Mouse (Mus musculus): ENCODE results near the gene Rgs14.
A peak's percentile ranks its signal among the peaks of the same experiment; 100 is the strongest.

Rgs14 gene

DNA sequence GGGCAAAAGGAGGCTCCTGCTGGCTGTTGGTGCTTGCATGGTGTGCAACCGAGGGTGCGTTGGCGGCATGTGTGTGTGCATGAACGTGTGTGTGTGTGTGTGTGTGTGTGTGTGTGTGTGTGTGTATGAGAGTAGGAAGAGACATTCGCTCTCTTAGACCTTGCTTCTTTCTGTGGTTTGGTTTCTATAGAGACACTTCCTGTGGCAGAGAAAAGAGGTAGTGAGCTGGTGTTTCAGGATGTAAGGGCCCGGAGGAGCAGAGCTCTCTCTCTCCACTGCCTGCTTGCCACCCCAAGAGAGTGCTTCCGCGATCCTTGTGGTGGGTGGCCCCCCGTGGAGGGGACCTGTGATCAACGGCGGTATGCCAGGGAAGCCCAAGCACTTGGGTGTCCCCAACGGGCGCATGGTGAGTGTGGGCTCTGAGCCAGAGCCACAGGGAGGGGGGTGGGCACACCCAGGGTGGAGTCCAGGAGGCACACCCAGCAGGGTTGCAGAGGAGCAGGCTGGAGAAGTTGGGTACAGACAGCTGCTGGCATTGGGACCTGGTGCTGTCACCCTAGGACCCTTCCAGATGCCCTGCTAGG, at the start of gene Rgs14:
Gene Rgs14 (plus strand): TSS at position 202 of the 584 bp plus-strand sequence.
- peak; percentile 72 to 73 for DNase-seq (ENCODE audit: low spot score in 2 of 2)

DNA sequence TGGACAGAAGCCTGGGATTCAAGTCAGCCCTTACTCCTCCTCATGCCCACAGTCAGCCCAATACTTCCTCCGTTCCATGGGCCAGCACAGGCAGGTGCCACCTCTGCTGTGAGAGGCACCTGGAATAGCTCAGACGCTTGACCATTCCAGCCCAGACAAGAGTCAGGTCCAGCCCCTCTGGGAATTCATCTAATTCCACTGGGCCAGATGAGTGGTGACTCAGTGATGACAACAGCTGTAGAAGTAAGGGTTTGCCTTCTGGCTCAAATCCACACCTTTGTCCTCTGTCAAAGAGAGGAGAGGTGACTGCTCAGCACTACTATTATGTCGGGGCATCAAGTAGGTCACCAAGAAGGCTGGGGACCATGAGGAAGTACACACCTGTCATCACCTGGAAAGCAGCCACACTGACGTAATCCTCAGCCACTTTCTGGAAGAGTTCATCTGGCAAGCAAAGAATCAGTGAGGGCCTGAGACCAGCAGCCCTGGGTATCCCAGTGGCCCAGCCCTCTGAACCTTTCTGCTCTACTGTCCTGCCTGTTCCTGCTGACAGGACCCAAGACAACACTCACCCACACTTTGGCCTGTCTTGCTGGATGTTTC, 49.5 kb upstream of the Rgs14 start, which contains the start of gene Prelid1:
Gene Prelid1 (plus strand): TSS at position 570 of the 603 bp plus-strand sequence.
- no peak for DNase-seq (ENCODE audit: low spot score in 2 of 2)

DNA sequence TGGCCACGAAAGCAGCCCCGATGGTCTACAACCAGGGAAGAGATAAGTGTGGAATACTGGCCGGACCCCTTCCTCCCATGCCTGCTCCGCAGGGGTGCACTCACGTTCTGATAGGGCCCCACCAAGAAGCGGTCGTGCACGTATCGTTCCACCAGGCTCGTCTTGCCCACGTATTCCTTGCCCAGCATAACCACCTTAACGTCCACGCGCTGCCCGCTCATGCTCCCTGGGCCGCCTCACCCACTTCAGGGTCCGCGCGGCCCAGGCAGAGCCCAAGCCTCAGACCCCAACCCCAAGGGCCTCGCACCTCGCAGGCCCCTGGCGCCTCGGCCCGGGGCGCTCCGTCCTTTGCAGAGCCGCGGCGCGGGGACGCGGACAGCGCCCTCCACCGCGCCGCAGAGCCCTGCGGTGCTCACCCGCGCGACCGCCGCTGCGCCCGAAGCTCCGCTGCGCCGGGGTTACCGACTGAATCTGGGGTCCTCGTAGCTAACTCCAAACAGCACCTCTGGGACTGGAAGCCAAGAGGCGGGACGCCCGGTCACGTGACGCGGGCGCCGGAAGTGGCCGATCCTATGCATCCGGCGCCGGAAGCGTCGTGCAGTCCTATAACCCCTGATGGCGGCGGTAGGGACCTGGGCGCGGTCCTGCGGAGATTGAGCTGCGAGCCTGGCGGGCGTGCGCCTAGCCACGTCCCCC, 48.0 kb upstream of the Rgs14 start, which contains the start of gene Rab24:
Gene Rab24 (minus strand): TSS at position 513 of the 696 bp plus-strand sequence.
- DNase-seq (ENCODE audit: low spot score in 2 of 2), result peak; percentile 84 to 90

DNA sequence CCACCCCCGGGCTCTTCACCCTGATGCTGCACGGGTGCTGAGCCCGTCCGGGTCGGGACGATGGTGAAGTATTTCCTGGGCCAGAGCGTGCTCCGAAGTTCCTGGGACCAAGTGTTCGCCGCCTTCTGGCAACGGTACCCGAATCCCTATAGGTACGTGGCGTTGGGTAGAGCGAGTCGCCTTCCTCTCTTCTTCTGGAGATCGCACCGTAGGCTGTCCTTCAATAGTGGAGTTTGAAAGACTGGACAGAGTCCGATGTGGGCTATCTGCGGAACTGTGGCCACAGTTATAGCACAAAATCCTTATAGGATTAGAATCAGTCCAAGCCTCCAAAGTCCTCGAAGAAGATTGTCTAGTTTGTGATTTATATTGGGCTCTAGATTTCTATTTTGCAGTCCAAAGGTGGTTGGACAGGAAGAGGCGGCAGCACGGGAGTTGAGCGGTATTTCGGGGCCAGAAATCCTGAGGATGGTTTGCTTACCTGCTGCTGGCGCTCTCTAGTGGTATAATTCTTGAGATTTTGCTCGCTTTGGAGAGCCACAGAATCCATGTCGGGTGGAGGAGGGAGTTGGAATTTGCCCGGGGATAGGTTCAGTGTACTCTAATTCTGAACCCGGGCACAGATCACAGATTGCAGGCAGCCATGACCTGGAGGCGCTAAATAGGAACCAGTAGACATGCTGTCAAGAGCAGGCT, 47.3 kb upstream of the Rgs14 start:
- peak; percentile 52 to 63 for DNase-seq (ENCODE audit: low spot score in 2 of 2)

DNA sequence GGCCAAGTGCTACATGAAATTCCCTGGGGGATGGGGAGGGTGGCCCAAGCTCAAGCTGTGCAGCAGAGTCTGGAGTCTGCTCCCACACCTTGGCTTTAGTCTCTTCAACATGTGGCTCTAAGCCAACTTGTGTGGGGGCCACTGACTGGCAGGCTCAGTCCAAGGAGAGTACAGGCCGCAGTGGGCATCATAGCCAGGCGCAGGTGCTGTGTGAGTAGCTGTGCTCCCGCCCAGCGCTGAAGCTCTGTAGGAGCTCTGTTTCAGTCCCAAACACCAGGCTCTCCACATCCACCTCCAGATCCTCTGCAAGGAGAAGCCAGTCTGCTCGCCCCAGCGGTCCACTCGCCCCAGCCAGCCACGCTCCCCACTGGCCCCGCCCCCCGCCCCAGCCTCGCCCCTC, 43.9 kb upstream of the Rgs14 start:
- DNase-seq (ENCODE audit: low spot score in 2 of 2), result peak in 1 of 2 experiments; percentile 41

DNA sequence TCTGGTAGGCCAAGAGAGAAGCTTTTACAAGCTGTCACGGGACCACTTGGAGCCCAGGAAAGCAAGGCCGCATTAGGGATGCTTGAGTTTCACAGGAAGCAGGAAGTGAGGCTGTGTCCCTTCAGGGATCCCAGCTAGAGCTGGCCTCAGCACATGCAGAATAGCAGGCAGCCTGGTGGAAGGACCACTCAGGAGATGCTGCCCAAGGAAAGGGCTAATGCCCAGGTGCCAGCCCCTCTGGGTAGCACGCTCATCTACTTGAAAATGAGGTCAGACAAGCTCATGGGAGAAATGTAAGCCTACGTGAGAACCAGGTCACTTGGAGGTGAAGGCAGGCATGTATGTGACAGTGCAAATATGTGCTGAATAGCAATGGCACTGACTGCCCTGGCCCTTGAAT, 42.4 kb upstream of the Rgs14 start:
- no peak for DNase-seq (ENCODE audit: low spot score in 2 of 2)

DNA sequence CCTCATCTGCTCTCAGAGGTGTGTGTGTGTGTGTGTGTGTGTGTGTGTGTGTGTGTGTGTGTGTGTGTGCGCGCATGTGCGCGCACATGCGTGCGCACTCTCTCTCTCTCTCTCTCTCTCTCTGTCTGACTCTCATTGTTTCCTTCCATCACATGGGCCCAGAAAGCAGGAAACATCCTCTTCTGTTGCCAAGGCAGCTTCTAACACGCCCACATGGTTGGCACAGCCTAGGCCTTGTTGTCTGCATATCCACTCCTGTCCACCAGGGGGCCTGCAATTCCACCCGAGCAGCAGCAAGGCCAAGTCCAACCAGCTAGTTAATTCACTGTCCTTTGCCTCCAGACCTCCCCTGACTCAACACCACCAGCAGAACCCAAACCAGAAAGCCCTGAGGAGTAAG, 41.9 kb upstream of the Rgs14 start:
- DNase-seq (ENCODE audit: low spot score in 2 of 2), result peak; percentile 97 to 98

DNA sequence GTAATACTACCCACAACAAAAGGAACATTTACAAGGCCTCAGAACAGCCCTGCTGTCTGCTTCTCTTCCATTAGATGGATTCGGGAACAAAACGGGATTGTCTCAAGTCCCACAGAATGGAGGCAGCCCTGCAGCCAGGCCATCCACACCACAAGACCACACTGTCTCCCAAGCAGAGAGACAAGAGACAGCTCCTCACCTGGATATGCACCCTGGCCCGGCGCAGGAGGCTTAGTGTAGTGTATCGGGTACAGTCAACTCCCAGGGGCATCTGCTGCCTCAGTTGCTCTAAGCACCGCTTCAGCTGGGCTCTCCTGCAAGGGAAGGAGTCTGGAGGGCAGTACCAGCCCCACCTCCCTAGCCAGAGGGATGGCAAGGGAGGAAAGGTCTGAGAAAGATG, 41.4 kb upstream of the Rgs14 start:
- no peak for DNase-seq (ENCODE audit: low spot score in 2 of 2)

DNA sequence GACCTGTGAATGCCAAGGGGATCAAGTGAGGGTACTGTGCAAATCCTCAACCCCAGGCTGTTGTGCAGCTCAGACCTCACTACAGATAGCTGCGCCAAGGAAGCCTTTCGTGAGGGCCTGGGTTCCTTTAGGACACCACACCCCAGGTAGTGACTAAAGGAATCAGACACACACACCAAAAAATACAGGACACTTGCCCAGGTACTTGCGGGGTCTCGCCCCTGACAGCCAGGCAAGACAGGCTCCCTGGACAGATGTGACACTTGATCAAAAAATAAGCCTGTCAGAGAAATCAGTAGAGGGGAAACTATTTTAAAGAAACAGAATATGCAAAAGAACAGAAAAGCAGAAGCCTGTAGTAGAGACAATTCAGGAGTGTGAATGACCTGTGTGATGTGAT, 40.9 kb upstream of the Rgs14 start:
- DNase-seq (ENCODE audit: low spot score in 2 of 2), result no peak

DNA sequence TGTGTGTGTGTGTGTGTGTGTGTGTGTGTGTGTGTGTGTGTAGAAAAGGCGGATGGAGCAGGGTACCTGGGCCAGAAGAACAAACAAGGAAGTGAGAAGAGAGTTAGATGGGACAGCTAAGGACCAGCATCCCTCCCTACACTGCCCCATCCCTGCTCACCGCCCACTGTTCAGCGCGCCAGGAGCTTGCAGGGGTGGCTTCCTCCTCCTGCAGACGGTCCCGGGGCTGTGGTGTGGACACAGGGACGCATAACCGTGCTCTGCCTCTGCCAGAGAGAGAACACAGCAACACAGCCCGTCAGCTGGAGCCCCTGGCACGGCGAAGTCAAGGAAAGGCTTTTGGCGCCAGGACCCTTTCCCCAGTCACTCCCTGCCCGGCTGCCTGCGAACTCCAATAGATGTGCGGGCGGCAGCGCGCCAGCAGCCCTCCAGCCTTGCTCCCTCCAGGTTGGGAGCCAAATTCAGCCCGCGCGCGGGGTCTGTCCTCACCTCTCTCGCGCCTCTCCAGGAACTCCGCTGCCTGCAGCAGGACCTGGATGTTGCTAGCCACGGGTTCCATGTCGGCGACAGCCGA, 40.3 kb upstream of the Rgs14 start:
- peak in 1 of 2 experiments; percentile 36 for DNase-seq (ENCODE audit: low spot score in 2 of 2)

DNA sequence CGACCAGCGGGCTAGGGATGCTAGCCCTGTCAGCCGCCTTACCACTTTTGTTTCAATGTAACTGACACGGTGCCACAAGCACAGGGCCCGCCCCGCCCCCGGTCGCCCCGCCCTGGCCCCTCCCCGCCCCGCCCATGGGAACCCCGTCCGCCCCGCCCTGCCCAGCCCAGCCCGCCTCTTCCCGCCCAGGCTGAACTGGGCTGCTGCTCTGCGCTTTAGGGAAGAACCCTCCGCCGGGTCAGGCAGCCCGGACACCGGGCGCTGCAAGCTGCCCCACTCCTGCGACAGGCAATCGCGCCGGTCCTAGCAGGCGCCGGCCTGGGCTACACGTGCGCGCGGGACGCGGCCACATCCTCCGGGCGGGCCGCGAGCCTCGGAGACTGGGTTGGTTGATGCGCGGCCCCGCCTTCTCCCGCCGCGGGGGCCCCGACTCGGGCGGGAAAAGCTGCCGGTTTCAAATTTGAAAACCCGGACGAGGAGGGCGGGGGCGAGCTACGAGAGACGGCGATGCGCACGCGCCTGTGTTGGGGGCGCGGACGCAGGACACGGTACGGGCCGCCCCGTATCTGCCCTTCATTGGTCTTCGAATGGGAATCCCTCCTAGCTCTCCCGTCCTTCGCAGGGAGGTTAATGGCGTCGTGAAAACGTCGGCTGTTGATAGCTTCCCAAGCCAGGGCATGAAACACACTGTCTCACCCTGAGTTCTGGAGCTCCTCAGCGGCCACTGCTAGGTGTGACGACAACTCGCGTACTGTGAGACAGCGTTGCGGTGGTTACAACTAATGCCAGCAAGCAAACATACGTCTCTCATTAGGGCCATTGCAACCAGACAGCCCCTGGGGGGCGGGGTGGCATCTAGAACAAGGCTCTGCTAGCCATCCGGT, 39.6 kb upstream of the Rgs14 start, which contains the start of gene Mxd3:
Gene Mxd3 (minus strand): TSS at position 141 of the 884 bp plus-strand sequence.
- peak; percentile 78 to 80 for DNase-seq (ENCODE audit: low spot score in 2 of 2)

DNA sequence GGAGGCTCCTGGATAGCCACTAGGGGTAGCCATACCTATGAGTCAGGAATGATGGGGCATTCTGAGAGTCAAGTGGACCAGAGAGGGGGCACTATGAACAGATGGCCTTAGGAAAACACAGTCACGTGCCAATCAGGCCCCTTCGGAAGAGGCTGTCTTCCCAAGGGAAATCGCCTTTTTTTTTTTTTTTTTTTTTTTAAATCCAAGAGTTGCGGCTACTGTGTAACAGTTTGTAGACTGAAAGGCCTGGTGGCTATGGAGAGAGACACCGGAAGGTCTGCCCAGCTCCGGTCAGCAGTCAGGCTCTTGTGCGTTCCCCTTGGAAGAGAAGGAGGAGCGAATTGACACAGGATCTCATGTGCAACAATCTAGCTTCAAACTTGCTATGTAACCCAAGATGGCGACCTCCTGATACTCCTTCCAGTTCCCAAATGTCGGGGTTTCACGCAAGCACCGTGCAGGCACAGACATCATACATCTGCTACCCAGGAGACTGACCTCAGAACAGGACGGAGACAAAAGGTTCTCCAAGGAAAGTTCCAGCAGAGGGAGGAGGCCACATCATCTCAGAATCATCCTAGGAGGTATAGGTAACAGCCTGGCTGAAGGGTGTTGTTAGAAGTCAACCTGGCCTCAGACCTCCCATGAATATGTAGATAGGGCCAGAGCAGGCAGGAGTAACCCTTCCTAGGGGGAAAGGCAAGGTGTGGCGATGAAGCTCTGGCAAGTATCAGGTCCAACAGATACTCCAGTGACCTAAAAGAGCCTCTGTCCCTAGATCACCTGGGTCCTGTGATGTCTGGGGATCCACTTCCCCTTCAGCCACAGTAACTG, 38.7 kb upstream of the Rgs14 start:
- DNase-seq (ENCODE audit: low spot score in 2 of 2), result no peak

DNA sequence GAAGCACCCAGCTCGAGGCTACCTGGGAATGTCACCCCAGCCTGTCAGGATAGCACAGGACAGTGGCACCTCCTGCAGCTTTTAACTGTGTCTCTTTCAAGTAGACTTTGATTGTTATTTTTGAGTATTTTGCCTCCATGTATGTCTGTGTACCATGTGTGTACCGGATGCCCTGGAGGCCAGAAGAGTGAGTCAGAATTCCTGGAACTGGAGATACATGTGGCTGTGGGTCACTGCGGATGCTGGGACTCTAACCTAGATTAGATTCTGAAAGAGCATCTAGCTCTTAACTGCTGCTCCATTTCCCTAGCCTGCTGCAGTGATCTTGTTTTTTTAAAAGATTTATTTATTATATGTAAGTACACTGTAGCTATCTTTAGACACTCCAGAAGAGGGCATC, 37.2 kb upstream of the Rgs14 start:
- DNase-seq (ENCODE audit: low spot score in 2 of 2), result no peak

DNA sequence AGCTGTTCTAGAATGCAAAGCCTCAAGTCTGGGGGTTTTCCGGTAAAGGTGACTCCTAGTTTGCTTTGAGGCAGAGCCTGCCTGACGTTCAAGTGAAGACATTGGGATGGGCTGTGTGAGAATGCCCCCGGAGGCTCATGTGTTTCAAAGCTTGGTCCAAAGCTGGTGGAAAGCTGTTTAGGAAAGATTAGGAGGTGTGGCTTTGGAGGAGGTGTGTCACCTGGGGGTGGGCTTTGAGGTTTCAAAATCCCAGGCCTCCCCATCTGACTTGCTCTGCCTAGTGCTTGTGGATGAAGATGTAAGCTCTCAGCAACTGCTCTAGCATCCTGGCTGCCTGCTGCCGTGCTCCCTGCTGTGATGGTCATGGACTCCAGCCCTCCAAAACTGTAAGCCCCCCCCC, 33.8 kb upstream of the Rgs14 start:
- DNase-seq (ENCODE audit: low spot score in 2 of 2), result no peak

DNA sequence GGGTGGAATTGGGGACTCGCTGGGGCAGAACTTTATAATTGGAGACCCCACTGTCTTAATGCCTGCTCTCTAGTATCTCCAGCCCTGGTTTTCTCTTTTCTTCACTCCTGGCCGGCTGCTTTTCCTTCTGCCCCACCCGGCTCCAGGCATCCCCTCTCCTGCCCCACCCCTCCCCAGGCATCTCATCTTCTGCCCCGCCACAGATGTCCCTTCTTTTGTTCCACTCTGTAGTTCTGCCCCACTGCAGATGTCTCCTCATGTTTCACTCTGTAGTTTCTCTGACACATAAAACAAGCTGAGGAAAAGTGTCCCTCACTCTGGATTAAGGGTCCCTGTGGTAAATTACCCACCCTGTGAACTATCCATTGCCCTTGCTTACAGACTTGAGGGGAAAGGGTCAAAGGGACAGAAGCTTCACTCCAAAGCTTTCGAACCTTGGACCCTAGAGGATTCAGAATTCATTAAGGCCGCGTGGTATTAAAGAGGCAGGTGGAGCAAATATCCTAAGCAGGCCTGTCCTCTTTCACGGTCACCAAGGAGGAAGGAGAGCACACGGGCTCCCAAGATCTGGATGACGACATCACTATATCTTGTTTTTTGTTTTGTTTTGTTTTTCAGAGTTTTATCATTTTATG, 32.1 kb upstream of the Rgs14 start:
- DNase-seq (ENCODE audit: low spot score in 2 of 2), result no peak

DNA sequence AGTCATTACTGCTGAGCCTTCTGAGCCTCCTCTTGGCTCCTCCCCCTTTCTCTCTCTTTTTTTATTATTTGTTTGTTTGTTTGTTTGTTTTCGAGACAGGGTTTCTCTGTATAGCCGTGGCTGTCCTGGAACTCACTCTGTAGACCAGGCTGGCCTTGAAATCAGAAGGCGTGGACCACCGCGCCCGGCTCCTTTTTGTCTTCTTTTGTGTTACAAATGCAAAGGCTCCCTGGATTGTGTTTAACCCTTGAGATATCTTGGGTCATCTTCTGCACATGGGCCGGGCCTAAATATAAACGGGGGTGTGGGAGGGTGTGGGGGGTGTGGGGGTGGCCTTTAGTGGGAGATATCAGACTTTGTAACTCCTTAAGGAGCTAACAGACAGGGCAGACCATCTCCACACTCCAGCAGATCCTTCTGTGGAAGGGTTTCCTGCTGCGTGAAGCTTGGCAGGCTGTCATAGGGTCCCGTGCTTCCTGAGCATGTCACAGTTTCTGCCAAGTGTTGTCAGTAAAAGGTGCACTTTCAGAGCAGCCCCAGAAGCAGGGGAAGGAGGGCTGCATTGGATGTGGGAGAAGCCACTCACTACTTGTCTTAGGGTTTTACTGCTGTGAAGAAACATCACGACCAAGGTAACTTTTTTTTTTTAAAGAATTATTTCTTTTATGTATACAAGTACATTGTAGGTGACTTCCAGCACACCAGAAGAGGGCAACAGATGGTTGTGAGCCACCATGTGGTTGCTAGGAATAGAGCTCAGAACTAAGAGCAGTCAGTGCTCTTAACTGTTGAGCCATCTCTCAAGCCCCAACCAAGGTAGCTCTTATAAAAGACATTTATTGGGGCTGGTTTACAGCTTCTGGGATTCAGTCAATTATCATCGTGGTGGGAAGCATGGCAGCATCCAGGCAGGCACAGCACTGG, 31.1 kb upstream of the Rgs14 start:
- DNase-seq (ENCODE audit: low spot score in 2 of 2), result no peak

DNA sequence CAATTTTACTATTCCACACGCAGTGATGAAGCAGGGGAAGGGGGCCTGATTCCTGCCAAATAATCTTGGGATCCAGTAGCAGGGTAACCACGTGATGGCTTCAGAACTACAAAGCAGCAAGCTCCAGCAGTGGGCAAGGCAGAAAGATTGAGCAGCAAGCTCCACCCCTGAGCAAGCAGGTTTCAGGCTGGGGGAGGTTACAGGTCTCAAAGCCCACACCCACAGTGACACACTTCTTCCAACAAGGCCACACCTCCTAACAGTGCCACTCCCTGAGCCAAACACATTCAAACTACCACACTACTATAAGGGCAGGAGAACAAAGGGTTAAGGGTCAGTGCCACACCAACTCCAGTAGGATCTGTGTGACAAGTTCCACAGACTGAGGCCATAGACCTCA, 30.3 kb upstream of the Rgs14 start:
- no peak for DNase-seq (ENCODE audit: low spot score in 2 of 2)

DNA sequence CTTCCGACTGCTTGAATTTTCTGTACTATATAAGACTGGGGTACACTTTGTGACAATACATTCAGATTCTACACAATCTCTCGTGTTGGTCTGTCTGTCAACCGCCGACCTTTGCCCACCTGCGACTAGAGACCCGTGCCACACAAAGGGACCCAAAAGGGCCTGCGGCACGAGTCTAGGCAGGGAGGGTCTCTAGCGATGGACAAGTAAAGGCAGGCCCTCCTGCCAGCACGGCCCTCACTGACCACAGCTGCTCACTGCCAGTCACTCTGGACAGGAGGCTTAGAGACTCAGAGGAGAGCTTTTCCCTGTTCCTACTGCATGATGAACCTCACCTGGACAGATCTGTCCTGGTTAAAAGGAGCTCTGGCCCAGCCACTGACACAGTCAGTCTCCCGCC, 27.1 kb upstream of the Rgs14 start:
- no peak for DNase-seq (ENCODE audit: low spot score in 2 of 2)
